Mouse (Mus musculus) lung, embryonic 14.5 days (tissue): ENCODE measurements around the gene Dcpp1. TPM values are rescaled to one million over a fixed set of nuclear protein-coding genes. Genes with fewer than 3 reads are reported as not detected.
"Not testable (repeated sequence)": the region's sequence is repeated elsewhere in the genome, so short reads cannot be mapped to it uniquely, and the experiment has no call there.

Source experiments
- ATAC-seq: fragments of 200-750 bp; cut with Nextera tagmentation; 2 replicates; pipeline ENCODE4 v1.8.0; 2017; ENCODE audit warnings: mild to moderate bottlenecking, moderate TSS enrichment, moderate library complexity; ENCODE audit not compliant: insufficient read depth
- DNase-seq: peaks from one replicate; pipeline ENCODE4 v3.0.0-alpha.2; 2015
- H3K27ac ChIP-seq: fragments of 300-500 bp; sonication (generic); 2 replicates; pipeline ENCODE4 v1.5.1; 2014; ENCODE audit warnings: low read depth, mild to moderate bottlenecking, moderate library complexity
- H3K27me3 ChIP-seq: fragments of 300-500 bp; sonication (generic); 2 replicates; pipeline ENCODE4 v1.6.1; 2014; ENCODE audit warnings: low read length, control low read depth; ENCODE audit not compliant: insufficient read depth
- H3K36me3 ChIP-seq: fragments of 300-500 bp; sonication (generic); 2 replicates; pipeline ENCODE4 v1.6.1; 2014; ENCODE audit warnings: control low read depth; ENCODE audit not compliant: insufficient read depth
- H3K4me1 ChIP-seq: fragments of 300-500 bp; sonication (generic); 2 replicates; pipeline ENCODE4 v1.6.1; 2014; ENCODE audit warnings: antibody characterized with exemption, control low read depth; ENCODE audit not compliant: insufficient read depth
- H3K4me2 ChIP-seq: fragments of 300-500 bp; sonication (generic); 2 replicates; pipeline ENCODE4 v1.6.1; 2014; ENCODE audit warnings: mild to moderate bottlenecking
- H3K4me3 ChIP-seq: fragments of 300-500 bp; sonication (generic); 2 replicates; pipeline ENCODE4 v1.5.1; 2014; ENCODE audit warnings: low read depth, low read length
- H3K9ac ChIP-seq: fragments of 300-500 bp; sonication (generic); 2 replicates; pipeline ENCODE4 v1.6.1; 2014
- H3K9me3 ChIP-seq: fragments of 300-500 bp; sonication (generic); 2 replicates; pipeline ENCODE4 v1.6.1; 2016; ENCODE audit warnings: low read depth, low read length, control low read depth
- CTCF ChIP-seq: IDR thresholded peaks from 2 replicates; pipeline ENCODE4 v1.5.1; 2016; ENCODE audit warnings: antibody characterized with exemption, low read depth
- WGBS: fragments of 180-500 bp; shearing (Covaris S2); extraction: QIAGEN DNeasy Blood & Tissue Kit; methylation state at CpG from one replicate; pipeline ENCODE4 v1.1.7; 2014; 5-methylcytosine and 5-hydroxymethylcytosine counted together
- polyA plus RNA-seq: library from polyadenylated mRNA; unstranded; fragments of >200 nt; fragmentation: Nextera tagmentation; extraction: Ambion mirVana; gene quantifications from 2 replicates; pipeline ENCODE4 v1.2.1, GENCODE M21; 2014

The Dcpp1 gene
- polyA plus RNA-seq, result 1.0 TPM in 1 of 2 replicates, not detected in the other

DNA sequence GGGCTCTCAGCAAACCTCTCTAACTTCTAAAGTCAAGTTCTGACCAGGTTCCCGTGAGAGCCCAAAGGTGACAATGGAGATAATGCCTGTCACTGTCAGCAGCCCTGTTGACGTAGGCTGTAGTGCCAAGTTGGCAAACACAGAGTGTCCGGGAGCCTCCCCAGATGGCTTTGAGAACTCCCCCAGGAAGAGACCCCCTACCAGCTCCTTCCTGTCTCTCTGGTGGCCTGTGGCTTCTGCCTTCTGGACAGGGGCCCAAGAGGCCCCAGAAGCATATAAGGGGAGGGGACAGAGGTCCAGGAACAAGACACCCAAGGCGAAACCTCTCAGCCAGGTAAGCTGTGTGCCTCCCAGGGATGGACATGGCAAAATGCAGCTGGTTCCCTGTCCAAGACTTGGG lies at the start of gene Dcpp1, which contains the start of gene Dcpp2:
Dcpp1 (plus strand) TSS at position 301 of the 400 bp plus-strand sequence.
Dcpp2 (plus strand) TSS at position 305 of the 400 bp plus-strand sequence.
- not testable (repeated sequence) for H3K27me3 ChIP-seq, ATAC-seq, H3K9me3 ChIP-seq, H3K4me1 ChIP-seq, H3K4me3 ChIP-seq, H3K4me2 ChIP-seq, H3K9ac ChIP-seq, H3K36me3 ChIP-seq, H3K27ac ChIP-seq
- WGBS, result 30% methylated on average over 4 of the region's 4 CpGs
- DNase-seq, result peak; percentile 9

- Histone ChIP-seq H3K27me3 (peaks cover 3% of the 10 kb centered on the region; the same call in 1 of the 2 replicates), H3K9ac (no peak overlapping the region), H3K4me3 (no peak overlapping the region), H3K4me2 (no peak overlapping the region), H3K9me3 (peaks cover 5% of the 10 kb centered on the region; the same call in 1 of the 2 replicates), H3K27ac (no peak overlapping the region), H3K36me3 (peaks cover 12% of the 10 kb centered on the region), H3K4me1 (0 out of 2 replicates have a peak, but pooled peaks cover 5% of the 10 kb centered on the region)
- ATAC-seq (no peak), DNase-seq (no peak)
- WGBS, result 92% methylated on average over 1 of the region's 1 CpGs
- TF ChIP-seq CTCF, result no peak
Measured at GRCm38 (mm10) chr17:23831201-23831600, 49.5 kb upstream of the Dcpp1 start.

DNA sequence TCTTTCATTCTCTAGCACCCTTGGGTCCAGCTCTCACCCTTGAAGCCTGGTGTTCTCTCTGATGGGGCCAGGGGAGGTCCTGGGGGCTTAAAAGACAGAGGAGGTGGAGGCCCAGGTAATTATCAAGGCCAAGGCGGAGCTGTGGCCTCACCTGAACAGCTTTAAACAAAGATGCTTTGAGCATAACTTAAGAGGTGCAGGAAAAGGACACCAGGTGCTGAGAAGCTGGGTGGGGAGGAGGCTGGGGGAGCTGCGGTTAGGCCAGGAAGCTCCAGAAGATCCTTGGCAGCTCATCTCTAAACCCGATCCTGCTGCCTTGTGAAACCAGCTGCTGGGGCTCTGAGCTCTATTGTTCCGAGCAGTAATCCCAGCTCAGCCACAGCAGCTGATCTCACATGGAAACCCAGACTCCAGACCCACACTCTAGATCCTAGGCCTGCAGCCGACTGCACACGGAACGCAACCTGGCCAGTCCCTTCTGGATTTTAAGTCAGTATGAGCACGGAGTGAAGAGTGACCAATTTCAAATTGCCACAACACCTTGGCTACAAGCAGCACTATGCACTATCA lies 44.6 kb upstream of the Dcpp1 start, which contains the start of gene Prss33:
Prss33 (minus strand) TSS at position 51 of the 570 bp plus-strand sequence.
- 66% methylated on average over 8 of the region's 8 CpGs for WGBS
- no peak within 1 kb of the TSS for H3K4me2 ChIP-seq
- no peak within 1 kb of the TSS for H3K27ac ChIP-seq
- TF ChIP-seq CTCF, result no peak
- no peak for ATAC-seq
- peaks cover 3% of the 10 kb centered on the region; the same call in 1 of the 2 replicates for H3K27me3 ChIP-seq
- no peak within 1 kb of the TSS for H3K9ac ChIP-seq
- H3K36me3 ChIP-seq, result no peaks in the 10 kb centered on the region
- no peaks in the 10 kb centered on the region for H3K9me3 ChIP-seq
- no peak for DNase-seq
- H3K4me3 ChIP-seq, result no peak within 1 kb of the TSS
- no peaks in the 10 kb centered on the region for H3K4me1 ChIP-seq

GRCm38 (mm10) chr17:23841145-23841544 lies 39.5 kb upstream of the Dcpp1 start:
- Histone ChIP-seq H3K36me3 (no peaks in the 10 kb centered on the region), H3K27ac (no peak overlapping the region), H3K4me2 (no peak overlapping the region), H3K4me1 (no peaks in the 10 kb centered on the region), H3K9ac (no peak overlapping the region), H3K27me3 (0 out of 2 replicates have a peak, but pooled peaks cover 3% of the 10 kb centered on the region), H3K9me3 (no peaks in the 10 kb centered on the region), H3K4me3 (no peak overlapping the region)
- TF ChIP-seq CTCF, result peak; percentile 84
- ATAC-seq (peak; percentile 32; the same call in 1 of the 2 replicates), DNase-seq (peak; percentile 91)
- 30% methylated on average over 4 of the region's 4 CpGs for whole genome bisulfite sequencing

- DNase-seq, result peak; percentile 12
- Histone ChIP-seq H3K27ac (no peak overlapping the region), H3K9ac (no peak overlapping the region), H3K9me3 (no peaks in the 10 kb centered on the region), H3K27me3 (0 out of 2 replicates have a peak, but pooled peaks cover 3% of the 10 kb centered on the region), H3K4me1 (no peaks in the 10 kb centered on the region), H3K36me3 (no peaks in the 10 kb centered on the region), H3K4me3 (no peak overlapping the region), H3K4me2 (peak overlapping the region; percentile 48)
- WGBS, result 46% methylated on average over 23 of the region's 23 CpGs
- 0 out of 2 replicates have a peak, but pooled peaks have one; percentile 27 for TF ChIP-seq CTCF
- ATAC-seq, result no peak
Measured at GRCm38 (mm10) chr17:23843141-23843811, 37.4 kb upstream of the Dcpp1 start.

DNA sequence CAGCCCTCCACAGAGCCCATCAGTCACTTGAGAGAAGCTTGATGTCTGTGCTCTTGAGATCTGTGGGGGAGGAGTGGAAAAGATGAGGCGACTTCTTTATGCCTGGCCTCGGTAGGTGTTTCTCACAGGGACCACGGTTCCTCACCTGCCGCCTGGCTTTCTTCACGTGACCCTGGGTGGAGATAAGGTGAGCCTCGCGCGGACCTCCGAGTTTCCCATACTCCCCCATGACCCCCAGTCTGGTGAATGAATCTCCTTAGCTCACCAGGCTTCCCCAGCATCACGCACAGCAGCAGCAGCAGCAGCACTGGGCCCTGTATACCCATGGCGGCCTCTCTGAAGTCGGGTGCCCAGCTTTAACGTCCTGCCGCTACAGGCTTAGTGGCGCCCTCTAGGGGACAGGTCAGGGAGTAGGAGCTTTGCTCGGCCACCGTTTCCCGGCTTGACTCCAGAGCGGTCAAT lies 36.8 kb upstream of the Dcpp1 start, which contains the start of the genes Prss32 and Prss41:
Prss32 (plus strand) TSS at position 44 of the 462 bp plus-strand sequence.
Prss41 (minus strand) TSS at position 361 of the 462 bp plus-strand sequence.
- Histone ChIP-seq H3K27ac (no peak within 1 kb of the TSS), H3K27me3 (0 out of 2 replicates have a peak, but pooled peaks cover 3% of the 10 kb centered on the region), H3K9me3 (no peaks in the 10 kb centered on the region), H3K4me3 (no peak within 1 kb of the TSS), H3K9ac (no peak within 1 kb of the TSS), H3K36me3 (no peaks in the 10 kb centered on the region), H3K4me1 (no peaks in the 10 kb centered on the region), H3K4me2 (peak within 1 kb of the TSS; percentile 48)
- peak; percentile 64 for TF ChIP-seq CTCF
- 15% methylated on average over 19 of the region's 19 CpGs for WGBS
- peak; percentile 58 for ATAC-seq
- peak; percentile 53 for DNase-seq

GRCm38 (mm10) chr17:23850028-23850427 lies 30.6 kb upstream of the Dcpp1 start:
- ATAC-seq (no peak), DNase-seq (no peak)
- no peak overlapping the region for H3K9ac ChIP-seq
- no peaks in the 10 kb centered on the region for H3K36me3 ChIP-seq
- no peak overlapping the region for H3K4me3 ChIP-seq
- TF ChIP-seq CTCF, result peak; percentile 28
- H3K9me3 ChIP-seq, result no peaks in the 10 kb centered on the region
- no peak overlapping the region for H3K27ac ChIP-seq
- 61% methylated on average over 2 of the region's 2 CpGs for WGBS
- H3K4me1 ChIP-seq, result no peaks in the 10 kb centered on the region
- no peak overlapping the region for H3K4me2 ChIP-seq
- no peaks in the 10 kb centered on the region for H3K27me3 ChIP-seq
